Mouse (Mus musculus) T-helper 2 cell (primary cell): ENCODE data around the gene Ccdc87.
"Not testable (repeated sequence)": the region's sequence is repeated elsewhere in the genome, so short reads cannot be mapped to it uniquely, and the experiment has no call there.

Experiments
- in situ Hi-C: fragments of 300-600 bp; cut with MboI, MseI; formaldehyde crosslinking; loops from one replicate; pipeline ENCODE4 v1.15.1; 2025; ENCODE audit warnings: high pct_unique_total_duplicates

Ccdc87 gene

DNA sequence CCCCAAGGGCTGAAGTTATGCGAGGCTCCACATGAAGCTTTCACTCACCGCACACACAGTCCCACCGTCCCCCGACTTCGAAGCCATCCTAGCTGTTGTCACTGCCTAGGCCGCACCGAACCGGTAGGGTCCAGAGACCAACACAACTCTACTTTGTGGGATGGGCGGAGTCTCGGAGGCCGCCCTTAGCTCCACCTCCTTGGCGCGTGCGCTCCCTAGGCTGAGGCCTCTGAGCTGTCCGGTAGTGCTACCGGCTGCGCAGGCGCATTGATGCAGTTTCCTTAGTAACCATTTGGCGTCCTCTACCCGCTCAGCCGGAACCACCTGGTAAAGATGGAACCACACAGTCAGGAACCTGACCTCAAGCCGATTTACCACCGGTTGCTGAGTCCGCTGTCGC is at the start of gene Ccdc87, which contains the start of gene Ccs:
TSS of gene Ccdc87 (plus strand) at position 218 of the 400 bp plus-strand sequence.
TSS of gene Ccs (minus strand) at position 184 of the 400 bp plus-strand sequence.
- in situ Hi-C loops = loop anchor here (10.0 kb wide), 1 partner anchor 194 kb away; no protein-coding TSS in a partner anchor

GRCm38 (mm10) chr19:4793281-4793830 is 45.8 kb upstream of the Ccdc87 start:
- in situ Hi-C loops = no loop called here

- in situ Hi-C loops = no loop called here
These were observed 45.2 kb upstream of the Ccdc87 start, which contains the start of gene Rbm4 for GRCm38 (mm10) chr19:4793831-4794422. Gene Rbm4, minus strand, starts transcription at chr19:4793901.

DNA sequence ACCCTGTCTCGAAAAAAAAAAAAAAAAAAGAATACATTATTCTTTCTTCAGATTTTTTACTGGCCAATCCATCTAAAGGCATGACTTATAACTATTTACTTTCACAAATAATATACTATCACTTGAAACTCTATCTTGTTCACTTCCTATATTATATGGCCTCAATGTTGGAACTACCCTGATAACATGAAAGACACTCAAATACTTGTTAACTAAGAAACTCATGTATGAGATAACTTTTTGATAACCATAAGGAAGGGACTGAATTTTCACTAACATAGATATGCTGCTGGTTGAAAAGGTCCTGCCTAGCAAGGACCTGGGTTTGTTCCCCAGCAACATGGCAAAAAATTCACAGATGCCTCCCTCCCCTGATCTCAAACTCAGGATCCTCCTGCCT is 43.2 kb upstream of the Ccdc87 start:
- in situ Hi-C loops = no loop called here

- in situ Hi-C loops = no loop called here
These were observed 41.3 kb upstream of the Ccdc87 start for GRCm38 (mm10) chr19:4797846-4798245.

DNA sequence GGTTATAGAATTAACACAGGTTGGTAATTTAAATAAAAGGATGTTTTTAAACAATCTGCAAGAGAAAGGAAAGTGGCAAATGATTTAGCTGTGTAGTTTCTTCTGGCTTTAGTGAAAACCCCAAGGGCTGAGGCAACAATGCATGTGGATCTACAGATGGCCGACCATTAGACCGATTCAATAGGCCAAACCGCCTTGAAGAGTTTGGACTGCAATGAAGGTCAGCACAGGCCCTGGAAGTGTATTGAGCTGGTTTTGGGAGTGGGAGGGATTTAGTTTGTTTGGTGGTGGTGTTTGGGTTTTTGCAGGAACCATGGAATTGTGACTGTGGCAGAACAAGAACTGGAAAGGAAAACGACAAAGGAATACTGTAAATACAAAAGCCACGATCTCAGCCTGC is 40.1 kb upstream of the Ccdc87 start:
- in situ Hi-C loops = no loop called here

DNA sequence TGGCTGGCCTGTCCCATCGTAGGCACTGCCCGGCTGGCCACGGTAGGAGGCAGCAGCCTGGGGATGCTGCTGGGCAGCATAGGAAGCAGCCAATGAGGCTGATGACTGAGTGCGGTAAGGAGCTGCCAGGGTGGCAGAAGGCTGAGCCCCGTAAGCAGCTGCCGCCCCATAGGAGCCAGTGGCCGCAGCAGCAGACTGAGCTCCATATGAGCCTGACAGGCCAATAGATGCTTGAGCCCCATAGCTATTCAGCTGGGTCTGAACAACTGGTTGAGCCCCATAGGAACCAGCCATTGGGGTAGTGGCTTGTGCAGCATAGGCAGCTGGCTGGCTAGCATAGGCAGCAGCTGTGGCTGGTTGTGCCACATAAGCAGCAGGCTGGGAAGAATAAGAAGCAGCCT is 36.5 kb upstream of the Ccdc87 start:
- in situ Hi-C loops = no loop called here

GRCm38 (mm10) chr19:4803283-4803682 is 35.9 kb upstream of the Ccdc87 start:
- in situ Hi-C loops = no loop called here

DNA sequence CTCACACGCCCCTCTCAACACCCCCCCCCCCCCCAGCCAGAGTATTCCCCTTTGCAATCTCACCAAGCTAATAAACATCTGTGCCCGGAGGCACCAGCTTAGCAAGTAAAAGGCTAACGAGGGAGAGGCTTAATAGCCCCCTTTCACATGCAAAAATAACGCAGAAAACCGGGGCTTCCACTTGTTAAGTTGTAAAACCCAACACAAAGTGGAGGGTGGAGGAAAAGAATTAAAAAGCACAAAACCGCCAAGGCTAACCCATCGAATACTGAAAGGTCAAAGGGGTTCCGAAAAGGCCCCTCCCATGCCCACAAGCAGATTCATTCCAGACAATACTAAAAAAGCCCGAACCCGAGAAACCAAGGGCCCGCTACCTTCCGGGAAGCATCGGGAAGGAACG is 28.9 kb upstream of the Ccdc87 start:
- in situ Hi-C loops = no loop called here

GRCm38 (mm10) chr19:4810746-4811062 is 28.5 kb upstream of the Ccdc87 start:
- in situ Hi-C loops = no loop called here

DNA sequence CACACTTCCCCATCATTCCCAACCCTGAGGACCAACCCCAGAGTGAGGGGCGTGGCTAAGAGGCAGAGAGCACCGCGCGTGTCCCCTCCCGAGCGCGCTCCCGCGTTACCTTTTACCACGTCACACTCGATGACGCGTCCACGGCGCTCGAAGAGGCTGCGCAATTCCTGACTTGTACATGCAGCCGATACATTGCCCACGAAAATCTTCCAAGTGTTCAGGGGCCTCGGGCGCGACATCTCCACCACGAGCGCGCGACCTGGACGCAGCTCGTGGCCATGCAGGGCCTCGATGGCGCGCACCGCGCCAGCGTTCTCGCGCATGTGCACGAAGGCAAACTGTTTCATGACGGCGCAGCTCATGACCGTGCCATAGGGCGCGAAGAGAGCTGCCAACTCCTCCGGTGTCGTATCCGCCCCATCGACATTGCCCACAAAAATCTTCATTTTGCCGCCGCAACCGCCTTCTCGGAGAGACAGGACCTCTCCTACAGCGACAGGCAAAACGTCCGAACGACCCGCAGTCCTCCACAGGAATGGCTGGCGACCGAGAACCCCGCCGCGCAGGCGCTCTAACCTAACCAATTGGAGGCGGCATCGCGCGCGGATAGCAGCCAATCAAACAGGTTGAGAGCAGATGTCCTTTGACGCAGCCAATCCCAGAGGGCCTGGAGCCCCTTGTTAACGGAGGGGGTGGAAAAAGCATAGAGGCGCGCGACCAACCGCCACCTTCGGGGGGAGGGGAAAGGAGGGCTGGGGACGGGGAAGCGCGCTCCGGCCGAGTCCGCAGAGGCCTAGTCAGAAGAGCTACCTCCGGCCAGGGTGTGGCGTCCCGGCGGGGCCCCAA is 27.9 kb upstream of the Ccdc87 start, which contains the start of the genes Gm21992 and Rbm14:
TSS of gene Gm21992 (minus strand) at position 550 of the 846 bp plus-strand sequence.
TSS of gene Rbm14 (minus strand) at position 572 of the 846 bp plus-strand sequence.
- in situ Hi-C loops = no loop called here

DNA sequence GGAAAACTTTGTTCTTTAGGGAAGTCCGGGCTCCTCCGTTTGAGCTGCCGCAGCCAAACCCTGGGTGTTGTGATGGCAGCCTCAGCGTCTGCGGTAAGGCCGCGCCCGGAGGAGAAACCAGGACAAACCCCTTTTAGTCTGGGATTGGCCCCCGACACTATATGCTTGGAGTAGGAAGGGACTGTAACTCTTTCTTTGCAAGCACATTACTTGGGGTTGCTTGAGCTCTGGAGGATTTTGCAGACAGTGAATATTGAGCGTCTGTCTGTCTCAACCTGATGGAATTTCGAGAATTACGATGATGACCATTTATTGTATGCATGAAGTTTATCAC is 27.3 kb upstream of the Ccdc87 start:
- in situ Hi-C loops = no loop called here

GRCm38 (mm10) chr19:4812334-4812949 is 26.7 kb upstream of the Ccdc87 start:
- in situ Hi-C loops = not testable (repeated sequence)

- in situ Hi-C loops = no loop called here
These were observed 26.2 kb upstream of the Ccdc87 start for GRCm38 (mm10) chr19:4813015-4813414.

DNA sequence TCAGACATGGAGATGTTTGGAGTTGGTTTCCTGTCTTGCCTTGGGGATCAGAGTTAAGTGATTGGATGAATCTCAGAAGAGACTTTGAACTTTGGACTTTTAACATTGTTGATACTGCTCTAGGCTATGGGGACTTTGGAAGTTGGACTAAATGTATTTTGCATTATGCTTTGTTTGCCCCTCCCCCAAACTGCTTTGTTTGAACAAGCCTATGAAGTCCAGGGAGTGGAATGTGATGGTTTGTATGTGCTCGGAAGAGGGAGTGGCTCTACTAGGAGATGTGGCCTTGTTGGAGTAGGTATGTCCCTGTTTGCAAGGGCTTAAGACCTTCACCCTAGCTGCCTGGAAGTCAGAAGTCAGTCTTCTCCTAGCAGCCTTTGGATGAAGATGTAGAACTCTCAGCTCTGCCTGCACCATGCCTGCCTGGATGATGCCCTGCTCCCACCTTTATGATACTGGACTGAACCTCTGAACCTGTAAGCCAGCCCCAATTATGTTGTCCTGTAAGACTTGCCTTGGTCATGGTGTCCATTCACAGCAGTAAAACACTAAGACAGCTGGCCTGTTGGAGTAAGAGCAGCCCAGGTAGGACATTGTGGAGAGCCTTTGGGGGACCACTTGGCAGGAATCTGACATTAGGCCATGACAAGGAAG is 21.9 kb upstream of the Ccdc87 start:
- in situ Hi-C loops = no loop called here

DNA sequence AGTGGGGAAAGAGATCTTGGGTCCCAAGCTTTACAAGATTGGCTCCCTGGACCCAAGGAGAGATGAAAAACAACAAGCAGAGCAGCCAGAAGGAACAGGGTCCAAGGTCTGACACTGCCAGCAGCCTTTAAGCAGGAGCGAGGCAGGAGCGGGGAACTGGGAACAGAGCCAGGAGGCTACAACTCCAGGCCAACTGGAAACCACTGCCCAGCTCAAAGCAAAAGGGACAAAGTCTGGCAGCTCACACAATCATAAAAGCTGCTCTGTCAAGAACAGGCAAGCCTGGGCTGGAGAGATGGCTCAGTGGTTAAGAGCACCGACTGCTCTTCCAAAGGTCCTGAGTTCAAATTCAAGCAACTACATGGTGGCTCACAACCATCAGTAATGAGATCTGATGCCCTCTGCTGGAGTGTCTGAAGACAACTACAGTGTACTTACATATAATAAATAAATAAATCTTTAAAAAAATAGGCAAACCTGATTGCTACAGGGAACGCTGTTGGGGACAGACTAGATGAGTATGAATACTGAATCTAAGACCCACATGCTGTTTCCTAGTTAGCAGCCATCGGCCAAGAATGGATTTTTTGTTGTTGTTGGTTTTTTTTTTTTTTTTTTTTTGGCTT is 18.4 kb upstream of the Ccdc87 start:
- in situ Hi-C loops = no loop called here

GRCm38 (mm10) chr19:4828444-4829114 is 10.6 kb upstream of the Ccdc87 start:
- in situ Hi-C loops = no loop called here

GRCm38 (mm10) chr19:4829156-4829555 is 10.0 kb upstream of the Ccdc87 start:
- in situ Hi-C loops = no loop called here

DNA sequence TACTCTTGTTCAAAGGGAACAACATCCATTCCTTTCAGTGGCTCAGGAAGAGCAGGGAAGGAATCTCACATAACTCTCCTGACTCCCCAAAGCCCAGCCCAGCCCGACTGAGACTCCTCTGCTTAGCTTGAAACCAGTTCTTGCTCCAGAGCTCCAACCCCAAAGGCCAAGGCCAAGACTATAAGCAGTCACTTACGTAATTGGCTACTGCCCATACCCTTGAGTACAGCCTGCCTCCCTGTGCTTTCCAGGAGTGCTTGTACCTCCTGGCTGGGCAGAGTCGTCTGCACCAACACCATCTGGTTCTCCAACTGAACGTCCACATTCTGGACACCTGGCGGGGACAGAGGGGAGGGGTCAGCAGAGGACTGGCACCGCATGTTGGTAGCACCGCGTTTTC is 5.2 kb upstream of the Ccdc87 start:
- in situ Hi-C loops = loop anchor here (10.0 kb wide), 1 partner anchor 189 kb away; no protein-coding TSS in a partner anchor

- in situ Hi-C loops = loop anchor here (10.0 kb wide), 1 partner anchor 191 kb away; no protein-coding TSS in a partner anchor
These were observed 3.1 kb upstream of the Ccdc87 start for GRCm38 (mm10) chr19:4836096-4836495.
